ENCODE assay signal across 30 mouse cellular contexts in the genomic region with DNA sequence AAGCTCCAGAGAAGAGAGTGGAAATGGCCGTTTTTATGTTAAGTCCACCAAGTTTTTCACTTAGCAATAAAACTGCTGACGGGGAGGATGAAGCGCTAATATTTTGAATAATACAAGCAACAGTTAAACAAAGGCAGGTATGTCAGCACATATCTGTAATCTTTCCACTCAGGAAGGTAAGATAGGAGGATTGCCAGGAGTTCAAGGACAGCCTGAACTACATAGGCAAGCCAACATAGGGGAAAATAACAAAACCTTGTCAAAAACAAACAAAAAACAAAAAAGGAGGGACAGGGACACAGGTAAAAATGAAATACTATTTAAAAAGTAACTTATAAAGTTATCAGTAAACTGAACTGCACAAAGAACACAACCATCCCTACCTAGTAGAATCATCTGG.
"Had no signal": no experiment of that assay in that cellular context is flagged by ENCODE, and none has a peak within 500 bp of the region (broad histone marks: within the 10 kb centered on the region; RNA-seq: fewer than 3 reads in every experiment).

No protein-coding gene starts in this region.

- H3K9ac ChIP-seq: heart, embryonic 12.5 days; heart, embryonic 13.5 days; heart, embryonic 15.5 days; hindbrain, embryonic 12.5 days; hindbrain, embryonic 13.5 days; hindbrain, embryonic 14.5 days; hindbrain, embryonic 15.5 days; intestine, embryonic 15.5 days; kidney, embryonic 15.5 days had no signal

- DNase-seq: heart, postnatal 10 days; heart, postnatal 14 days; heart, postnatal 36 days; heart, postnatal 4 days; kidney, adult 11 months; kidney, adult 18-20 months; kidney, adult 2 months; kidney, adult 8-10 months; kidney, adult 9 months; kidney, postnatal 10 days; kidney, postnatal 14 days; kidney, postnatal 25 days; kidney, postnatal 36 days; kidney, postnatal 4 days; layer of hippocampus, adult 9-11 months; layer of hippocampus, postnatal 36 days had no signal

- H3K36me3 ChIP-seq: heart, embryonic 10.5 days; heart, embryonic 12.5 days; heart, embryonic 13.5 days; heart, embryonic 15.5 days; hindbrain, embryonic 10.5 days; hindbrain, embryonic 12.5 days; hindbrain, embryonic 15.5 days; intestine, embryonic 15.5 days; kidney, embryonic 15.5 days had no signal

- H3K27me3 ChIP-seq: heart, embryonic 12.5 days; heart, embryonic 13.5 days; heart, embryonic 15.5 days; hindbrain, embryonic 12.5 days; hindbrain, embryonic 13.5 days; hindbrain, embryonic 15.5 days; intestine, embryonic 15.5 days; kidney, embryonic 15.5 days had no signal

- H3K4me3 ChIP-seq: heart, embryonic 10.5 days; heart, embryonic 12.5 days; heart, embryonic 13.5 days; heart, embryonic 15.5 days; hindbrain, embryonic 10.5 days; hindbrain, embryonic 12.5 days; hindbrain, embryonic 13.5 days; hindbrain, embryonic 15.5 days; intestine, embryonic 15.5 days; kidney, embryonic 15.5 days; layer of hippocampus, adult 2 months had no signal

- H3K27ac ChIP-seq: heart, embryonic 10.5 days; heart, embryonic 13.5 days; heart, embryonic 15.5 days; hindbrain, embryonic 10.5 days; hindbrain, embryonic 12.5 days; hindbrain, embryonic 13.5 days; hindbrain, embryonic 14.5 days; hindbrain, embryonic 15.5 days; hindbrain, postnatal 0 days; intestine, embryonic 15.5 days; kidney, embryonic 15.5 days; kidney, postnatal 0 days; layer of hippocampus, adult 2 months had no signal

- H3K4me1 ChIP-seq: heart, embryonic 10.5 days; heart, embryonic 12.5 days; heart, embryonic 13.5 days; heart, embryonic 15.5 days; hindbrain, embryonic 10.5 days; hindbrain, embryonic 12.5 days; hindbrain, embryonic 13.5 days; hindbrain, embryonic 15.5 days; intestine, embryonic 15.5 days; kidney, embryonic 15.5 days had no signal
